Comparison of ENCODE assay signal across 9 mouse cellular contexts in the genomic region with DNA sequence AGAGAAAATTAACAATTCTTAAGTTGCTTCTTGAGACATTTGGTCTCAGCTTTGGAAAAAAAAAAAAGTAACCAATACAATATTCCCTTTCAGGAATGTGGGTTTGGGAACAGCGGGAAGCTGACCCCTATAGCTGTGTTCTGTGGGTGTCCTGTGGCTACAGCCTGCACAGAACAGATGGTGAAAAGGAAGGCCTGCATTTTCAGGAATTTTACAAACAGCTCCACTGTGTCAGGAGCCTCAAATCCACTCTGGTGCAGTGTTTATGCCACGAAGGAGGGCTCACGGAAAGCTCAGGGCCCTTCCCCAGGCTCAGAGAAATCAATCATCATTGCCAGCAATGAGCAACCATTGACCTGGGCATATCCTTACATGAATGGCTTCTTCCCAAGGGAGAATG. TPM values are rescaled to one million over a fixed set of nuclear protein-coding genes. Genes with fewer than 3 reads are reported as not detected.
A peak's percentile ranks its signal among the peaks of the same experiment; 100 is the strongest.
DNase-seq lines count a peak whose midpoint lies in the region; ATAC-seq and TF ChIP-seq lines count a peak whose summit lies in the region.
"Had no signal": no experiment of that assay in that cellular context is flagged by ENCODE, and none has a peak within 500 bp of the region (broad histone marks: within the 10 kb centered on the region; RNA-seq: fewer than 3 reads in every experiment).

No protein-coding gene starts in this region.

- 31% methylated on average over 3 of the region's 3 CpGs for WGBS in forebrain, postnatal 0 days
- WGBS in midbrain, embryonic 14.5 days: 47% methylated on average over 3 of the region's 3 CpGs

- no peak for TF ChIP-seq CTCF in layer of hippocampus, adult 2 months (conservative IDR thresholded peaks at IDR 0.05)
- no peak for TF ChIP-seq CTCF in forebrain, postnatal 0 days (IDR thresholded peaks at IDR 0.05; ENCODE audit: low read depth)

- H3K36me3 ChIP-seq in forebrain, postnatal 0 days (ENCODE audit: insufficient read depth): no peaks in the 10 kb centered on the region
- H3K36me3 ChIP-seq in midbrain, embryonic 14.5 days (ENCODE audit: control insufficient read depth, insufficient read depth, low read length): no peaks in the 10 kb centered on the region

- H3K9me3 ChIP-seq in forebrain, postnatal 0 days (ENCODE audit: low read length): no peaks in the 10 kb centered on the region
- no peaks in the 10 kb centered on the region for H3K9me3 ChIP-seq in midbrain, embryonic 14.5 days (ENCODE audit: control insufficient read depth, low read length)

- H3K27ac ChIP-seq in layer of hippocampus, adult 2 months: peak overlapping the region; percentile 82
- H3K27ac ChIP-seq in forebrain, postnatal 0 days (ENCODE audit: low read depth, low read length): 0 out of 2 replicates have a peak overlapping the region, but pooled peaks have one; percentile 37
- no peak overlapping the region for H3K27ac ChIP-seq in midbrain, embryonic 14.5 days (replicated peaks; ENCODE audit: low read depth, low read length)

- peak overlapping the region; percentile 34; the same call in 1 of the 2 replicates for H3K4me2 ChIP-seq in forebrain, postnatal 0 days (ENCODE audit: low read depth)
- peak overlapping the region; percentile 35 for H3K4me2 ChIP-seq in midbrain, embryonic 14.5 days (ENCODE audit: low read length)

- peak; percentile 57 for DNase-seq in cerebellum, adult 11-12 months
- no peak for DNase-seq in cerebellum, postnatal 14 days
- DNase-seq in layer of hippocampus, adult 2 months (ENCODE audit: low spot score in 2 of 2): no peak
- no peak for DNase-seq in layer of hippocampus, adult 9-11 months
- DNase-seq in forebrain, postnatal 0 days: no peak
- DNase-seq in midbrain, embryonic 14.5 days: no peak
- DNase-seq in gastrocnemius, adult 8-10 months (ENCODE audit: low spot score in 2 of 2): no peak
- DNase-seq in spleen, adult 18-20 months: no peak
- DNase-seq: gastrocnemius, postnatal 14 days had no signal

- peaks cover 3% of the 10 kb centered on the region; the same call in 1 of the 2 replicates for H3K4me1 ChIP-seq in forebrain, postnatal 0 days (ENCODE audit: insufficient read depth)
- peaks cover 4% of the 10 kb centered on the region; the same call in 1 of the 2 replicates for H3K4me1 ChIP-seq in midbrain, embryonic 14.5 days (ENCODE audit: control insufficient read depth, insufficient read depth, low read length)

- H3K27me3 ChIP-seq in forebrain, postnatal 0 days (ENCODE audit: insufficient read depth, low read length): no peaks in the 10 kb centered on the region
- no peaks in the 10 kb centered on the region for H3K27me3 ChIP-seq in midbrain, embryonic 14.5 days (ENCODE audit: control insufficient read depth, insufficient read depth, low read length)

- H3K9ac ChIP-seq in forebrain, postnatal 0 days: 0 out of 2 replicates have a peak overlapping the region, but pooled peaks have one; percentile 15
- H3K9ac ChIP-seq in midbrain, embryonic 14.5 days (replicated peaks; ENCODE audit: low read length): no peak overlapping the region

- peak overlapping the region; percentile 30; the same call in 1 of the 2 replicates for H3K4me3 ChIP-seq in layer of hippocampus, adult 2 months
- no peak overlapping the region for H3K4me3 ChIP-seq in forebrain, postnatal 0 days (ENCODE audit: low read depth, low read length)
- H3K4me3 ChIP-seq in midbrain, embryonic 14.5 days (replicated peaks; ENCODE audit: low read depth, low read length): no peak overlapping the region

- peak; percentile 20; the same call in 1 of the 2 replicates for ATAC-seq in forebrain, postnatal 0 days
- no peak for ATAC-seq in midbrain, embryonic 14.5 days (ENCODE audit: low FRiP score, low TSS enrichment)

RNA-seq across cellular contexts. Expression of gene Anxa4, which starts 21.5 kb away (rescaled TPM):
- 1 to 10 TPM; 4.6 to 4.8 TPM for total RNA-seq in layer of hippocampus, adult 2 months (2021)
- 3.8 and 4.0 TPM in 2 replicates for total RNA-seq in forebrain, postnatal 0 days (2014; rRNA removed)
- 5.3 and 5.8 TPM in 2 replicates for polyA plus RNA-seq in forebrain, postnatal 0 days (2015; fragmentation: Nextera tagmentation; extraction: Ambion mirVana)
- 2.8 and 5.6 TPM in 2 replicates for polyA plus RNA-seq in midbrain, embryonic 14.5 days (2014; fragmentation: Nextera tagmentation; extraction: Ambion mirVana)
- total RNA-seq in gastrocnemius, adult 8-10 months (2022): 10 to 100 TPM; 14.2 to 26.6 (median 21.2) TPM

RNA-seq across cellular contexts. Expression of gene Aak1, which starts 34.4 kb away (rescaled TPM):
- total RNA-seq in layer of hippocampus, adult 2 months (2021): 100 to 1,000 TPM; 445 to 462 TPM
- total RNA-seq in forebrain, postnatal 0 days (2014; rRNA removed): 45.5 and 57.6 TPM in 2 replicates
- polyA plus RNA-seq in forebrain, postnatal 0 days (2015; fragmentation: Nextera tagmentation; extraction: Ambion mirVana): 21.4 and 31.0 TPM in 2 replicates
- polyA plus RNA-seq in midbrain, embryonic 14.5 days (2014; fragmentation: Nextera tagmentation; extraction: Ambion mirVana): 41.9 and 43.9 TPM in 2 replicates
- 10 to 100 TPM; 33.1 to 53.8 (median 37.8) TPM for total RNA-seq in gastrocnemius, adult 8-10 months (2022)
